Mouse (Mus musculus) urinary bladder, adult 18-20 months (tissue): Measurements from ENCODE around the gene Zfp991.
A peak's percentile ranks its signal among the peaks of the same experiment; 100 is the strongest.
"Not testable (repeated sequence)": the region's sequence is repeated elsewhere in the genome, so short reads cannot be mapped to it uniquely, and the experiment has no call there.

Experiments used
- DNase-seq, 2 experiments: peaks; one replicate each; pipeline ENCODE4 v3.0.0; 2022; ENCODE audit warnings: low spot score in 2 of 2, mixed read lengths in 2 of 2

The Zfp991 gene

GRCm38 (mm10) chr4:147181969-147182705 is 50.3 kb downstream of the Zfp991 start:
- DNase-seq = not testable (repeated sequence)

- DNase-seq = not testable (repeated sequence)
Measured at GRCm38 (mm10) chr4:147186824-147187223, 55.0 kb downstream of the Zfp991 start.

- DNase-seq = not testable (repeated sequence)
Measured at GRCm38 (mm10) chr4:147187283-147187965, 55.6 kb downstream of the Zfp991 start.

- not testable (repeated sequence) for DNase-seq
Measured at GRCm38 (mm10) chr4:147195186-147195585, 63.3 kb downstream of the Zfp991 start.

GRCm38 (mm10) chr4:147197210-147197609 is 65.4 kb downstream of the Zfp991 start:
- not testable (repeated sequence) for DNase-seq

- not testable (repeated sequence) for DNase-seq
Measured at GRCm38 (mm10) chr4:147199055-147199750, 67.4 kb downstream of the Zfp991 start.

- not testable (repeated sequence) for DNase-seq
Measured at GRCm38 (mm10) chr4:147201920-147202660, 70.3 kb downstream of the Zfp991 start.

- DNase-seq = not testable (repeated sequence)
Measured at GRCm38 (mm10) chr4:147212182-147212928, 80.5 kb downstream of the Zfp991 start.

- DNase-seq = not testable (repeated sequence)
Measured at GRCm38 (mm10) chr4:147214233-147214632, 82.4 kb downstream of the Zfp991 start.

- DNase-seq = not testable (repeated sequence)
Measured at GRCm38 (mm10) chr4:147217676-147218075, 85.8 kb downstream of the Zfp991 start.

GRCm38 (mm10) chr4:147219319-147220070 is 87.7 kb downstream of the Zfp991 start:
- peak in 1 of 2 experiments; percentile 46 for DNase-seq

GRCm38 (mm10) chr4:147220226-147220625 is 88.4 kb downstream of the Zfp991 start:
- DNase-seq = not testable (repeated sequence)

- not testable (repeated sequence) for DNase-seq
Measured at GRCm38 (mm10) chr4:147222021-147222420, 90.2 kb downstream of the Zfp991 start.

- DNase-seq = not testable (repeated sequence)
Measured at GRCm38 (mm10) chr4:147223778-147224435, 92.1 kb downstream of the Zfp991 start.

- DNase-seq = not testable (repeated sequence)
Measured at GRCm38 (mm10) chr4:147225616-147226015, 93.8 kb downstream of the Zfp991 start.

- not testable (repeated sequence) for DNase-seq
Measured at GRCm38 (mm10) chr4:147230026-147230425, 98.2 kb downstream of the Zfp991 start.
